Mouse (Mus musculus) liver, embryonic 16.5 days (tissue): Measurements from ENCODE around the gene Scrn2. TPM values are rescaled to one million over a fixed set of nuclear protein-coding genes. Genes with fewer than 3 reads are reported as not detected.
A peak's percentile ranks its signal among the peaks of the same experiment; 100 is the strongest.

Experiments used
- ATAC-seq: fragments of 200-750 bp; cut with Nextera tagmentation; 2 replicates; pipeline ENCODE4 v1.8.0; 2017; ENCODE audit warnings: low read depth, mild to moderate bottlenecking, moderate number of reproducible peaks, moderate library complexity
- H3K27ac ChIP-seq: fragments of 300-500 bp; sonication (generic); 2 replicates; pipeline ENCODE4 v1.5.1; 2014; ENCODE audit warnings: mild to moderate bottlenecking, low read length
- H3K27me3 ChIP-seq: fragments of 300-500 bp; sonication (generic); 2 replicates; pipeline ENCODE4 v1.6.1; 2014; ENCODE audit warnings: low read depth, low read length, mixed read lengths; ENCODE audit not compliant: control insufficient read depth, insufficient read depth
- H3K36me3 ChIP-seq: fragments of 300-500 bp; sonication (generic); 2 replicates; pipeline ENCODE4 v1.6.1; 2014; ENCODE audit warnings: mild to moderate bottlenecking; ENCODE audit not compliant: control insufficient read depth, insufficient read depth
- H3K4me1 ChIP-seq: fragments of 300-500 bp; sonication (generic); 2 replicates; pipeline ENCODE4 v1.6.1; 2014; ENCODE audit warnings: low read depth, low read length, mixed read lengths; ENCODE audit not compliant: control insufficient read depth
- H3K4me2 ChIP-seq: fragments of 300-500 bp; sonication (generic); 2 replicates; pipeline ENCODE4 v1.6.1; 2014; ENCODE audit warnings: low read depth, low read length, mixed read lengths
- H3K4me3 ChIP-seq: fragments of 300-500 bp; sonication (generic); 2 replicates; pipeline ENCODE4 v1.5.1; 2014; ENCODE audit warnings: low read depth, mild to moderate bottlenecking, low read length
- H3K9ac ChIP-seq: fragments of 300-500 bp; sonication (generic); 2 replicates; pipeline ENCODE4 v1.6.1; 2014; ENCODE audit warnings: low read depth, low read length
- H3K9me3 ChIP-seq: fragments of 300-500 bp; sonication (generic); replicated peaks from 2 replicates; pipeline ENCODE4 v1.6.1; 2016; ENCODE audit warnings: low read length; ENCODE audit not compliant: control insufficient read depth
- WGBS: fragments of 180-500 bp; shearing (Covaris S2); extraction: QIAGEN DNeasy Blood & Tissue Kit; methylation state at CpG from one replicate; pipeline ENCODE4 v1.1.7; 2014; ENCODE audit not compliant: insufficient replicate concordance; 5-methylcytosine and 5-hydroxymethylcytosine counted together
- polyA plus RNA-seq: library from polyadenylated mRNA; unstranded; fragments of >200 nt; fragmentation: Nextera tagmentation; extraction: Ambion mirVana; gene quantifications from 2 replicates; pipeline ENCODE4 v1.2.1, GENCODE M21; 2015

Gene Scrn2
- polyA plus RNA-seq = 11.1 and 12.2 TPM in 2 replicates

DNA sequence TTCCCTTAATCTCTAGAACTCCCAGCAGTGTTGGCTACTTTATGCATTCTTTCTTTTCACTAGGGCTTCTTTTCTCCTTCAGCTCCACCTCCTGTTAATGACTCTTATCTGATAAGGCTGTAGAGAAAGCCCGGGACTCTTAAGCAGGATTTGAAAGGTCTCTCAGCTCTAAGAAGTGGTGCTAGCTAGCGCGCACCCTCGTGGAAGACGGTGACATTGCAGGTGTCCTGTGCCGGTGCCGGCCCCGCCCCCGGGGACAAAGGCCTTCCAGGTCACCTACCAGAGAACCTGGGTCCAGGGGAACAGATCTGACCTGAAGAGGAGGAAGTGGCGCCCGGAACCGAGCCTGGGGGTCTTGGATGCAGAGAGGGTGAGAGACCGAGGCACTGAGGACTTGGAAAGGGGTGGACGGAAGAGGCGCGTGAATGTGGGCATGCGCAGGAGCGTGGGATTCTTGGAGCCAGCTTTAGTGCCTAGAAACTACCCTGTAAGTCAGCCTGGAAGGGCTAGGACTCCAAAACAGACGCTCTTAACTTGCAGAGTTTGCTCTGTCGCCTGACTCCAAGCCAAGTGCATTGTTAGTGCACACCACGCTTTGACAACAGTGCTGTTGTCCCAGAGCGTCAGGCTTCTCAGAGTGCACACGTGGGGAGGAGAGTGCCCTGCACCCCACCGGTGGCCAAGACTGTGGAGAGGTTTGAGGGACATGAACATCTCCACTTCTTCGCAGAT is at the start of gene Scrn2:
Scrn2 (plus strand) TSS at position 253 of the 732 bp plus-strand sequence.
- ATAC-seq = peak; percentile 69
- Histone ChIP-seq H3K4me3 (peak within 1 kb of the TSS; percentile 68), H3K27me3 (peaks cover under 1% of the 10 kb centered on the region; the same call in 1 of the 2 replicates), H3K9ac (peak within 1 kb of the TSS; percentile 69), H3K27ac (peak within 1 kb of the TSS; percentile 27; the same call in 1 of the 2 replicates), H3K9me3 (no peaks in the 10 kb centered on the region), H3K4me2 (peak within 1 kb of the TSS; percentile 78), H3K4me1 (peaks cover 18% of the 10 kb centered on the region), H3K36me3 (no peaks in the 10 kb centered on the region)
- WGBS = 3% methylated on average over 25 of the region's 25 CpGs

- Histone ChIP-seq H3K36me3 (no peaks in the 10 kb centered on the region), H3K27me3 (peaks cover 4% of the 10 kb centered on the region; the same call in 1 of the 2 replicates), H3K4me3 (no peak overlapping the region), H3K4me2 (no peak overlapping the region), H3K9me3 (no peaks in the 10 kb centered on the region), H3K9ac (no peak overlapping the region), H3K27ac (no peak overlapping the region), H3K4me1 (peaks cover 32% of the 10 kb centered on the region)
- 66% methylated on average over 5 of the region's 5 CpGs for WGBS
- ATAC-seq = no peak
These were observed 49.7 kb upstream of the Scrn2 start for GRCm38 (mm10) chr11:96980021-96980420.

DNA sequence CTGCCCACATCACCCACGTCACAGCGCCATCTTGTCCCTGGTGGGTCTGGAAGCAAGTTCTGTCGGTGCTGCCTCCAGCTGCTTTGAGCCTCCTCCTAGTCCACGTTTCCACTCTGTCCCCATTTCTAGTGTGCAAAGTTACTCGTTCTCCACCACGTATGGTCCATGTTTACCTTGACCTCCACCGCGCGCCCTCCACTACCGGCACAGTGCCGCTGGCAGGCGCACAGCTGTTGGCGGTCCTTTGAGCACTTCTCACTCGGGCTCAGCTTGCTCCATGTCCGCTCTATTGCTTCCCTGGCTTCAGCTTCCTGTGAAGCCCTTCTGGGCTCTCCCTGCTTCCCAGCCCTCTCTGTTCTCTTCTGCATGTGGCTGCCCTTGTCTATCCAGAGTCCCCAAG is 48.3 kb upstream of the Scrn2 start:
- Histone ChIP-seq H3K27ac (no peak overlapping the region), H3K4me2 (no peak overlapping the region), H3K27me3 (peaks cover 6% of the 10 kb centered on the region), H3K4me3 (no peak overlapping the region), H3K4me1 (peaks cover 18% of the 10 kb centered on the region), H3K9ac (no peak overlapping the region; the same call in 1 of the 2 replicates), H3K9me3 (no peaks in the 10 kb centered on the region), H3K36me3 (no peaks in the 10 kb centered on the region)
- ATAC-seq = no peak
- 76% methylated on average over 15 of the region's 15 CpGs for WGBS

DNA sequence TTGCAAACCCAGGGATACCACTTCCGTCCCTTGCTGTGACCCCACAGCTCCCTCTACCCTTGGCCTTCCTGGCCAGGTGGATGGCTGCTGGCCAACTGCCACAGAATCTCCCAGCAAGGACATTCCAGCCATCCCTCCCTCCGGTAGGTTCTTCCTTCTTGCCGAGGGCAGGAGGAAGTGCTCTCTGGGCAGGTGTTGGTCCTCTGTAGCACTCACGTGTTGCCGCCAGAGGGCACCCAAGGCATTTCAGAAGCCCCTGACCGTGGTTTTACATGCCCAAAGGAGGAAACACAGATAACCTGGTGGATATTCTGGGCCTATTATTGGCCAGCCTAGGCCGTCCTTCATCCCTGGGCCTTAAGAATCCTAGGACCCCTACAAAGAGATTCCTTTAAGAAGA is 47.4 kb upstream of the Scrn2 start:
- H3K4me2 ChIP-seq = no peak overlapping the region
- peaks cover 12% of the 10 kb centered on the region for H3K27me3 ChIP-seq
- H3K36me3 ChIP-seq = no peaks in the 10 kb centered on the region
- no peak overlapping the region for H3K27ac ChIP-seq
- WGBS = 3% methylated on average over 7 of the region's 7 CpGs
- ATAC-seq = no peak
- no peak overlapping the region for H3K9ac ChIP-seq
- H3K9me3 ChIP-seq = no peaks in the 10 kb centered on the region
- H3K4me3 ChIP-seq = no peak overlapping the region
- peaks cover 18% of the 10 kb centered on the region for H3K4me1 ChIP-seq

DNA sequence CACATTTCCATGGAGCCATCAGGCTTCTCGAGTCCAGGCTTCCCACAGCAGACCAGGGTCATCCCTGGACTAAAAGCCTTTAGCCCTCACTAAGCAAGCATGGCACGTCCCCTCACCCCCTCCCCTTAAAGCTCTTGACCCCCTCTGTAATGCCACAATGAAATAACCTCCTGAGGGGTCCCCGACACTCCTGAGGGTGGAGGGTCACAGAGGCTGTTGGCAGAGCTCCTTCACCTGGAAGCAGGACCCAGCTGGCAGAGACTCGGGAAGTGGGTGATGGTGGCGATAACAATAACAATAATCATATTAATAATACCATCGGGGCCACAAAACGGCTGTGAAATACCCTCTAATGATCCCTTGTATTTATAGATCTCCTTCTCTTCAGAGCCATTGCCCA is 46.9 kb upstream of the Scrn2 start, which contains the start of gene Sp2:
Sp2 (minus strand) TSS at position 101 of the 400 bp plus-strand sequence.
- Histone ChIP-seq H3K36me3 (no peaks in the 10 kb centered on the region), H3K27me3 (peaks cover 17% of the 10 kb centered on the region), H3K4me1 (peaks cover 20% of the 10 kb centered on the region), H3K27ac (no peak within 1 kb of the TSS), H3K9ac (no peak within 1 kb of the TSS), H3K4me2 (no peak within 1 kb of the TSS), H3K4me3 (no peak within 1 kb of the TSS), H3K9me3 (no peaks in the 10 kb centered on the region)
- 66% methylated on average over 7 of the region's 7 CpGs for WGBS
- no peak for ATAC-seq

GRCm38 (mm10) chr11:96984903-96985302 is 44.8 kb upstream of the Scrn2 start:
- ATAC-seq = no peak
- Histone ChIP-seq H3K27me3 (peaks cover 27% of the 10 kb centered on the region), H3K4me1 (peaks cover 5% of the 10 kb centered on the region; the same call in 1 of the 2 replicates), H3K27ac (no peak overlapping the region), H3K4me3 (no peak overlapping the region), H3K36me3 (no peaks in the 10 kb centered on the region), H3K4me2 (no peak overlapping the region), H3K9ac (no peak overlapping the region), H3K9me3 (no peaks in the 10 kb centered on the region)
- WGBS = 50% methylated on average over 4 of the region's 4 CpGs

DNA sequence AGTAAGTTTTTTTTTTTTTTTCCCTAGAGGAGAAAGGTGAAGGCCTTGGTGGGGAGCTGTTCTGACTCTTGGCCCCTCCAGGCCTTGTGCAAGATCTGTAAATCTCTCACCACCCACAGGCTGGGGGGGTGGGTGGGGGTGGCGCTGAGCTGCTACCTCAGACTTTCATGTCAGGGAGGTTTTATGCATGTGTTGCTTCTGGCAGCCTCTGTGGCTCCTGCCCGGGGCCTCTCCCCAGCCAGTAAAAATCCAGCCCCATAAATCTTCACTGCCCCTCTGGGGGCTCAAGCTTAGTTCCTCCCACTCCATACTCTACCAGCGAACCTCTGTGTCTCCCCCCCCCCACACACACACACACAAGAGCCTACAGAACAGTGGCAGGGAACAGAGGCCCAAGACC is 43.3 kb upstream of the Scrn2 start:
- WGBS = 45% methylated on average over 3 of the region's 3 CpGs

GRCm38 (mm10) chr11:96987873-96988655 is 41.7 kb upstream of the Scrn2 start:
- Histone ChIP-seq H3K4me2 (0 out of 2 replicates have a peak overlapping the region, but pooled peaks have one; percentile 2), H3K9me3 (no peaks in the 10 kb centered on the region), H3K9ac (no peak overlapping the region), H3K27ac (no peak overlapping the region), H3K27me3 (peaks cover 27% of the 10 kb centered on the region), H3K4me1 (peaks cover 2% of the 10 kb centered on the region; the same call in 1 of the 2 replicates), H3K36me3 (no peaks in the 10 kb centered on the region), H3K4me3 (no peak overlapping the region)
- 5% methylated on average over 31 of the region's 31 CpGs for WGBS
- ATAC-seq = peak; percentile 28; the same call in 1 of the 2 replicates

More for the DNA sequence above, 43.3 kb upstream of the Scrn2 start:
- Histone ChIP-seq H3K36me3 (no peaks in the 10 kb centered on the region), H3K4me2 (no peak overlapping the region), H3K4me3 (no peak overlapping the region), H3K9ac (no peak overlapping the region), H3K27me3 (peaks cover 27% of the 10 kb centered on the region), H3K4me1 (peaks cover 2% of the 10 kb centered on the region; the same call in 1 of the 2 replicates), H3K27ac (no peak overlapping the region), H3K9me3 (no peaks in the 10 kb centered on the region)
- ATAC-seq = no peak
